Mouse (Mus musculus) limb, embryonic 12.5 days (tissue): ENCODE measurements around the gene Actr3. TPM values are rescaled to one million over a fixed set of nuclear protein-coding genes. Genes with fewer than 3 reads are reported as not detected.

Source experiments
- ATAC-seq: fragments of 200-750 bp; cut with Nextera tagmentation; 2 replicates; pipeline ENCODE4 v1.8.0; 2017; ENCODE audit warnings: low read depth, moderate TSS enrichment; ENCODE audit not compliant: insufficient number of reproducible peaks, insufficient read depth, low FRiP score, low TSS enrichment
- H3K27ac ChIP-seq: fragments of 300-500 bp; sonication (generic); 2 replicates; pipeline ENCODE4 v1.5.1; 2016; ENCODE audit warnings: mild to moderate bottlenecking, moderate library complexity
- H3K27me3 ChIP-seq: fragments of 300-500 bp; sonication (generic); 2 replicates; pipeline ENCODE4 v1.6.1; 2016; ENCODE audit warnings: mild to moderate bottlenecking, moderate library complexity
- H3K36me3 ChIP-seq: fragments of 300-500 bp; sonication (generic); 2 replicates; pipeline ENCODE4 v1.6.1; 2016; ENCODE audit warnings: mild to moderate bottlenecking, moderate library complexity
- H3K4me1 ChIP-seq: fragments of 300-500 bp; sonication (generic); replicated peaks from 2 replicates; pipeline ENCODE4 v1.6.1; 2016
- H3K4me2 ChIP-seq: fragments of 300-500 bp; sonication (generic); 2 replicates; pipeline ENCODE4 v1.6.1; 2016; ENCODE audit warnings: mild to moderate bottlenecking, moderate library complexity
- H3K4me3 ChIP-seq: fragments of 300-500 bp; sonication (generic); replicated peaks from 2 replicates; pipeline ENCODE4 v1.5.1; 2016; ENCODE audit warnings: mild to moderate bottlenecking
- H3K9ac ChIP-seq: fragments of 300-500 bp; sonication (generic); replicated peaks from 2 replicates; pipeline ENCODE4 v1.6.1; 2016; ENCODE audit warnings: mild to moderate bottlenecking, moderate library complexity
- H3K9me3 ChIP-seq: fragments of 300-500 bp; sonication (generic); 2 replicates; pipeline ENCODE4 v1.6.1; 2016; ENCODE audit warnings: mild to moderate bottlenecking, moderate library complexity
- WGBS: fragments of 180-500 bp; shearing (Covaris S2); methylation state at CpG from one replicate; pipeline ENCODE4 v1.1.7; 2016; 5-methylcytosine and 5-hydroxymethylcytosine counted together
- polyA plus RNA-seq: library from polyadenylated mRNA; unstranded; fragments of >200 nt; fragmentation: Nextera tagmentation; extraction: Ambion mirVana; gene quantifications from 2 replicates; pipeline ENCODE4 v1.2.1, GENCODE M21; 2016

Actr3 gene
- polyA plus RNA-seq, result 214 and 231 TPM in 2 replicates

GRCm38 (mm10) chr1:125435369-125436135 is at the start of gene Actr3:
Gene Actr3, minus strand, starts transcription at chr1:125435727.
- Histone ChIP-seq H3K9me3 (no peaks in the 10 kb centered on the region), H3K4me1 (peaks cover 21% of the 10 kb centered on the region), H3K27ac (peak within 1 kb of the TSS; percentile 98), H3K4me3 (peak within 1 kb of the TSS; percentile 80), H3K9ac (peak within 1 kb of the TSS; percentile 91), H3K4me2 (peak within 1 kb of the TSS; percentile 59), H3K36me3 (no peaks in the 10 kb centered on the region), H3K27me3 (no peaks in the 10 kb centered on the region)
- under 1% methylated on average over 45 of the region's 59 CpGs for WGBS
- ATAC-seq, result peak; percentile 95

GRCm38 (mm10) chr1:125482459-125483287 is 47.1 kb upstream of the Actr3 start:
- no peaks in the 10 kb centered on the region for H3K36me3 ChIP-seq
- H3K9me3 ChIP-seq, result no peaks in the 10 kb centered on the region
- H3K4me1 ChIP-seq, result peaks cover 15% of the 10 kb centered on the region
- H3K27me3 ChIP-seq, result no peaks in the 10 kb centered on the region
- peak; percentile 75 for ATAC-seq
- 64% methylated on average over 10 of the region's 10 CpGs for WGBS
- H3K9ac ChIP-seq, result no peak overlapping the region
- H3K4me3 ChIP-seq, result no peak overlapping the region
- H3K4me2 ChIP-seq, result no peak overlapping the region
- no peak overlapping the region for H3K27ac ChIP-seq

- Histone ChIP-seq H3K4me2 (no peak overlapping the region), H3K4me3 (no peak overlapping the region), H3K27me3 (no peaks in the 10 kb centered on the region), H3K36me3 (no peaks in the 10 kb centered on the region), H3K4me1 (peaks cover 15% of the 10 kb centered on the region), H3K9me3 (no peaks in the 10 kb centered on the region), H3K9ac (no peak overlapping the region), H3K27ac (no peak overlapping the region)
- no peak for ATAC-seq
These were observed 46.3 kb upstream of the Actr3 start for GRCm38 (mm10) chr1:125481842-125482241.

GRCm38 (mm10) chr1:125478588-125478987 is 43.1 kb upstream of the Actr3 start:
- WGBS, result 85% methylated on average over 6 of the region's 6 CpGs
- Histone ChIP-seq H3K27ac (no peak overlapping the region), H3K4me3 (no peak overlapping the region), H3K9ac (no peak overlapping the region), H3K27me3 (no peaks in the 10 kb centered on the region), H3K36me3 (no peaks in the 10 kb centered on the region), H3K4me1 (peaks cover 15% of the 10 kb centered on the region), H3K9me3 (no peaks in the 10 kb centered on the region), H3K4me2 (no peak overlapping the region)
- ATAC-seq, result no peak

- Histone ChIP-seq H3K27ac (no peak overlapping the region), H3K27me3 (no peaks in the 10 kb centered on the region), H3K4me2 (no peak overlapping the region), H3K9me3 (no peaks in the 10 kb centered on the region), H3K36me3 (no peaks in the 10 kb centered on the region), H3K4me1 (no peaks in the 10 kb centered on the region), H3K4me3 (no peak overlapping the region), H3K9ac (no peak overlapping the region)
- 75% methylated on average over 5 of the region's 6 CpGs for WGBS
- ATAC-seq, result no peak
These were observed 40.6 kb upstream of the Actr3 start for GRCm38 (mm10) chr1:125475961-125476682.

- Histone ChIP-seq H3K9me3 (no peaks in the 10 kb centered on the region), H3K4me3 (no peak overlapping the region), H3K27ac (no peak overlapping the region), H3K4me1 (no peaks in the 10 kb centered on the region), H3K4me2 (no peak overlapping the region), H3K36me3 (no peaks in the 10 kb centered on the region), H3K27me3 (no peaks in the 10 kb centered on the region), H3K9ac (no peak overlapping the region)
- ATAC-seq, result no peak
- WGBS, result 91% methylated on average over 3 of the region's 3 CpGs
These were observed 38.3 kb upstream of the Actr3 start for GRCm38 (mm10) chr1:125473866-125474265.

- H3K4me2 ChIP-seq, result no peak overlapping the region
- WGBS, result 77% methylated on average over 4 of the region's 4 CpGs
- H3K9ac ChIP-seq, result no peak overlapping the region
- no peaks in the 10 kb centered on the region for H3K4me1 ChIP-seq
- H3K4me3 ChIP-seq, result no peak overlapping the region
- H3K36me3 ChIP-seq, result no peaks in the 10 kb centered on the region
- no peaks in the 10 kb centered on the region for H3K9me3 ChIP-seq
- ATAC-seq, result no peak
- no peak overlapping the region for H3K27ac ChIP-seq
- no peaks in the 10 kb centered on the region for H3K27me3 ChIP-seq
These were observed 37.7 kb upstream of the Actr3 start for GRCm38 (mm10) chr1:125473126-125473666.

- H3K27ac ChIP-seq, result no peak overlapping the region
- 77% methylated on average over 4 of the region's 4 CpGs for WGBS
- H3K9me3 ChIP-seq, result no peaks in the 10 kb centered on the region
- no peak overlapping the region for H3K4me2 ChIP-seq
- no peaks in the 10 kb centered on the region for H3K4me1 ChIP-seq
- H3K27me3 ChIP-seq, result no peaks in the 10 kb centered on the region
- H3K4me3 ChIP-seq, result no peak overlapping the region
- no peak overlapping the region for H3K9ac ChIP-seq
- ATAC-seq, result no peak
- H3K36me3 ChIP-seq, result no peaks in the 10 kb centered on the region
These were observed 35.5 kb upstream of the Actr3 start for GRCm38 (mm10) chr1:125470805-125471648.

GRCm38 (mm10) chr1:125467936-125468335 is 32.4 kb upstream of the Actr3 start:
- Histone ChIP-seq H3K9ac (no peak overlapping the region), H3K27me3 (no peaks in the 10 kb centered on the region), H3K27ac (no peak overlapping the region), H3K4me2 (no peak overlapping the region), H3K4me3 (no peak overlapping the region), H3K4me1 (no peaks in the 10 kb centered on the region), H3K36me3 (no peaks in the 10 kb centered on the region), H3K9me3 (no peaks in the 10 kb centered on the region)
- no peak for ATAC-seq
- 89% methylated on average over 4 of the region's 4 CpGs for WGBS

- H3K4me1 ChIP-seq, result no peaks in the 10 kb centered on the region
- no peak for ATAC-seq
- no peaks in the 10 kb centered on the region for H3K27me3 ChIP-seq
- no peak overlapping the region for H3K9ac ChIP-seq
- no peak overlapping the region for H3K4me2 ChIP-seq
- H3K36me3 ChIP-seq, result no peaks in the 10 kb centered on the region
- 80% methylated on average over 10 of the region's 10 CpGs for WGBS
- no peaks in the 10 kb centered on the region for H3K9me3 ChIP-seq
- H3K4me3 ChIP-seq, result no peak overlapping the region
- no peak overlapping the region for H3K27ac ChIP-seq
These were observed 31.2 kb upstream of the Actr3 start for GRCm38 (mm10) chr1:125466621-125467257.
